Mouse (Mus musculus): ENCODE results near the gene Maml2.

Maml2 gene

DNA sequence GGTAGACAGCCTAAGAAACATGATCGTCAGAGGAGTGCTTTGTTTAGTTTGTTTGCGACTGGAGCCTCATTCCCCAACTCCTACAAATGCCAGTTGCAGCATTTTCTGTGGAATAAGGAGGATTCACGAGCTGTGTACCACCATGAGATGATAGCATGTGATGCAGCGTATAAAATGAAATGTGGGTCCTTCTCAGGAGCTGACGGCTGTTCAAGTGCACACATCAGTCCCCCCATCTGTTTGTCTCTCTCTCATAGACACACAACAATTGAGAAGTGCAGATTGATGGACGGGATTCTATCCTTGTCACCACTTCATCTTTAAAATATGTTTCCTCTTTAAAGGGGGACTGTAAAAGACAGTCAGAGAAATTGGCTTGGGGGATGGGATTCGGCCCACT lies 12.1 kb downstream of the Maml2 start:
- DNase-seq (ENCODE audit: low read depth, low spot score) = no peak

DNA sequence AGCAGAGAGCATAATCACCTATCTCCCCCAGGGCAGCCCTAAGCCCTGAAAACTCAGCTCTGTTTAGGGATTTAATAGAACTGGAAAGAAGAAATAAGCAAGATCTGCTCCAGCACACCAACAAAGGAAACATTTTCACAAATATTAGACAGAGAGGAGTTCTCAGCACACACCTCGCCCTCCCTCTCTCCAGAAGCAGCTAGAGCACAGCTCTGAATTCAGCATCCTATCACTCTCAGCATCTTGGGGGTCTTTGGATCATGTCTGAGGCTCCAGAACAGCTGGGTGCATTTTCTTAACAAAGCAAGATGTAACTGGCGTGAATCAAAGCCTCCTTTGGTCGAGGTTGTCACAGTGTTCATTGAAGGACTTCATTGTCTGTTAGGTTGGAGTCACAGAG lies 12.5 kb downstream of the Maml2 start:
- no peak for DNase-seq (ENCODE audit: low read depth, low spot score)

- DNase-seq (ENCODE audit: low read depth, low spot score) = no peak
Observed at GRCm38 (mm10) chr9:13311094-13311493, 13.3 kb downstream of the Maml2 start.

DNA sequence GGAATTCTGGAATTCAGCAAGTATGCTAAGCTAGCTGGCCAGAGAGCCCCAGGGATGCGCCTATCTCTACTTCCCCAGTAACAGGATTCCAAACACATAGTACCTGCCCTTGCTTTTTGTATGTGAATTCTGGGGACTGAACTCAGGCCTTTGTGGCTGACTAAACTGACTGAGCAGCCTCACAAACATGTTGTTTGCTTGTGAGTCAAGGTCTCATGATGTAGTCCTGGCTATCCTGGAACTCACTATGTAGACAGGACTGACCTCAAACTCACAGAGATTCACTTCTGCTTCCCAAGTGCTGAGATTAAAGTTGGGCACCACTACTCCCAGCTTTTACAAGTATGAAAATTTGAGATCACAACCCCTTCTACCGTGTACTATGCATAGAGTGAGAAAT lies 16.2 kb downstream of the Maml2 start:
- no peak for DNase-seq (ENCODE audit: low read depth, low spot score)

GRCm38 (mm10) chr9:13314577-13315004 lies 16.8 kb downstream of the Maml2 start:
- no peak for DNase-seq (ENCODE audit: low read depth, low spot score)

DNA sequence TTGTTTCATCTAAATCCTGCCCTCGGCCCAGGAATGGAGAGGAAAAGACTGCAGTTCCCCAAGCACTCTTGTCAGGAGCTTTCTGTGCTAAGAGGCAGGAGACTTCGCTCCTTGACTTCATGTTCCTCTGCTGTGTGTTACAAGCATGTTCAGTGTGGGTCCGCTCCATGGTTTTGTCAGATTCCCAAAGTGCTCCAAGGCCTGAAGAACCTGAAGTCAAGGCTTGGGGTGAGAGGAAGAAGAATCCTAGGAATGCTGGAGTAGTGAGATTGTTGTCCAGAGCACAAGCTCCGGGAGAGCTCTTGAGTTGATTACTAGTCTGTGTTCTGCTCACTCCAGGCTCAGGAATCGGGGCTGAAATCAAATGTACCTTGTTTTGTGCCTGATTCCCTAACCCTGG lies 17.6 kb downstream of the Maml2 start:
- no peak for DNase-seq (ENCODE audit: low read depth, low spot score)

- no peak for DNase-seq (ENCODE audit: low read depth, low spot score)
Observed at GRCm38 (mm10) chr9:13319566-13319965, 21.8 kb downstream of the Maml2 start.

DNA sequence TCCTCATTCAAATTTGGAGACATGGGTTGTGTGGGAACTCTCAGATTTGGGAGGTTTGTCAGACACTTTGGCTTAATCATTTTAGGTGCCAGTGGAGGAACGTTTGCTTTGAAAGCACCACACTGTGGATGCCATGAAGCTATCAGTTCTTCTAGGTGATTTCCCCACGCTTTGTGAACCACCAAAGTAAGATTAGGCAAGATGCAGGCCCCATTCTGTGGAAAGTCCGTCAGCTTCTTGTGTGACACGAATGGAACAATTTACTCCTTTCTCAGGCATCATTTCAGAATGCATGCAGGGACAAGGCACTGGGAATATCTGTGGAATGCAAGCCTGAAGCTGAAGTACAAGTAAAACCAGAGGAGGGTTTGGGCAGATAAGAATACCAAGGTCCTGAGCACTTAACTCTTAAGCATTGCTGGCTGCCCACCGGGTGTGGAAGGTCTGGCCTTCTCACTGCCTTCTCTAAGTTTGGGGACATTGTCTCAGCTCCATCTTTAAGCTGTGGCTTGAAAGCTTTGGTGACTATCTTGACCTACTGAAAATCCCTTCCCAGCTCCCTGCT lies 23.1 kb downstream of the Maml2 start:
- DNase-seq (ENCODE audit: low read depth, low spot score) = no peak

DNA sequence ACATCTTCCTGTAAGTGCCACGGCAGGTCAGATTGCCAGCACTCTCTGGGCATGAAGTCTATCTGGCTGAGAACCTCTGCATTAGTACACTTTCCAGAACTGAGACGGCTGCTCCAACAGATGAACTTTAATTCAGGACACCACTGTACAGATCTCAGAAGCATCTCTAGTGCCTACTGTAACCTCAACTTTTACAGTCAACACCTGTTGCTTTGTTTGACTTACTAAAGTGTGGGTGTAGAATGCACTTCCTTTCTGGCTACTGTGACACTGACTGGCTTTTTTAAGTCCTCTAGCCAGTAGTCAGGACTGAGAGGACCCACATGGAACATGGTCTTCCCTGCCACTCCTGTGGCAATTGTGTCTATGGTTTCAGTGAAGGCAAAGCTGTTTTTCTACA lies 25.3 kb downstream of the Maml2 start:
- no peak for DNase-seq (ENCODE audit: low read depth, low spot score)

GRCm38 (mm10) chr9:13323612-13324011 lies 25.9 kb downstream of the Maml2 start:
- no peak for DNase-seq (ENCODE audit: low read depth, low spot score)

- DNase-seq (ENCODE audit: low read depth, low spot score) = no peak
Observed at GRCm38 (mm10) chr9:13414230-13414766, 116.5 kb downstream of the Maml2 start.

DNA sequence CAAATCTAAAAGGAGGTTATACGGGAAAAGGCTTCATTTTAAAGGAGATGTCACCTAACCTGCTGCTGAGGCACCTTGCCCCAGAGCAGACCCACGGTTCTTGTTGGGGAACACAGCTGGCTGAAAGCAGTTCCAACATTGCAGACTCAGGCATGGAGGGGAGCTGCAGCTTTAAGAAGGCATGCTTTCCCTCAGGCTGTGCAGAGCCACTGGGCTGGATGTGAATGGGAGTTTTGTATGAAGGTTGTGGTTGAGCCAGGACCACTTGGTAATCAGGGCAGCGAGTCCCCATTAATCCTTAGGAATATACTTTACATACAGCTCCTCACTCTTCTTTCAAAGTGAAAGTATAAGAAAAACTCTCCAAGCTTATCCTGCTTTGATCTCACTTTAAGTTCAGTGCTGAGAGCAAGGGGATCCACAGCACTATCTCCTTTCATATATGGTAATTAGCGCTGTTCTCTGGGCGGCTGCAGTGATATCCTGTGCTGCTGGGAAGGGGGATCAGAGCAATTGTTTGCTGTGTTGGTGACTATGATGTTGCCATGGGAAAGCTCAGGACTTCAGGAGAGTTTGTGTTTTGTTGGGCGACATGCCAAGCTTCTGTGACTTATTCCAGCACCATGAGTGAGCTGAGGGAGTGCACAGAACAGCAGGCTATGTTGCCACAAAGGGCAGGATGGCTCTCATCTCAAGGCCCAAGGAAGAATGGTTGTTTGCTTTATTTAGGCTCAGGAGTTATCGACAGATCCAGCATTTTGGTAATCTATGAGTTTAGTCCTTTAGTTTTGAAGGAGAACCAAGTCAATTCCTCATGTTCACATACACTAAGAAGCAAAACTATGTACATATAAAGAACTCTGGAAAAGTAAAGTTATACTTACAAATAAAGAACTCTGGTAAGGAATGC lies 127.5 kb downstream of the Maml2 start:
- peak; percentile 51 for DNase-seq (ENCODE audit: low read depth, low spot score)

DNA sequence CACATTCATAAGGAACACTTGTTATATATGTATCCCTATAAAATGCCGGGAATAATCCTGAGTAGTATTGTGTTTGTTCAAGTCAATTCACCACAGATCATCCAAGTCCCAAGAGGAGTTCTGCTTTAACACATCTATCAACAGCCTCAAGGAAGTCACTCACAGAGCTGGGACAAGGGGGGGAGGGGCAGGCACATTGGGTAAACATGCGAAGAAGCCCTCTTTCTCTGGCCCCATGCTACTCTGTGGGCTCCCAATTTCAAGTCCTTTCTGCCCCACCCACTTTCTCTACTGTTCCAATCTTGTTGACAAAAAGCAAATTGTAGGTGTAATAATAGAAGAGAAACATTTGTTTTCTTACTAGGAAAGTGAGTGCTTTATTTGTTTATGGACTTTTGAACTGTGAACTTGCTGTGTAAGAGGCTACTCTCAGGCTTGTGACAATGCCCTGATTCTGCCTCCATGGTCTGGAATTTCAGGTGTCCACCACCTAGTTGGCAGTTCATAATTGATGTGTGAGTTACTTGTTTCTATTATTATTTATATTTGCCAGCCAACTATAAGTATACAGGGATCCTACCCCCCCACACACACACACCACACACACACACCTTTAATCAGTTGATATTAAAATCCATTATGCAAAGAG lies 131.8 kb downstream of the Maml2 start:
- DNase-seq (ENCODE audit: low read depth, low spot score) = no peak

DNA sequence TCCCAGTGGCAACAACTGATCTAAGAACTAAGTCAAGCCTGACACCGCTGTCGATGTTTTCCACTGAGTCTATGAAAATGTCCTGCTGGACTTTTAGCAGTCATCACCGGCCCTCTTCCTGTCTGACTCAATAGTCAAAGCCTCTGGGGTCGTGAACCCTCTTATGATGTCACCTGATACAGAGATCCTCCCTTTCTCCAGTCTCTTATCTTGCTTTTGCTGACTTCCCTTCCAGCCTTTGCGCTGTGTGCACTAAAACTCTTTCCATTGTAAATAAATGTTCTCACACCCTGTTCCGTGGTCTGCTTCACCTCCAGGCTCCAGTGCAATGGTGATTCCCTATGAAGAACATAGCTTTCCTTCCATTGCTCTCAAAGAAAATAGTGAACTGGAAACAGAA lies 132.5 kb downstream of the Maml2 start:
- no peak for DNase-seq (ENCODE audit: low read depth, low spot score)

DNA sequence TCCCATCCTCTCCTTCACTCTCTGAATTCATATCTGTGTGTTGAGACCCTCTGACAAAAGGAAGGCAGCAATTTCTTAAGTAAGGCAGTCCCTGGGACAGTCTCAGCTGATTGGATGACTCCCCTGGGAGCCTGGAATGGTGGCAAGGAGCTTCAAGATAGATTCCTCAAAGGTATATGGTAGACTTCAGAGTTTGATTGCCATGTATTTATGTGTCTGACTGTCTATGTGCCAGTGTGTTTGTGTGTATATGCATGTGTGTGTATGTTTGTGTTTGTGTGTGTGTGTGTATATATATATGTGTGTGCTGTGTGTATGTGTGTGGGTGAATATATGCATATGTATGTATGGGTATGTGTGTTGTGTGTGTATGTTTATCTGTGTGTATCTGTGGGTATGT lies 133.0 kb downstream of the Maml2 start:
- no peak for DNase-seq (ENCODE audit: low read depth, low spot score)

GRCm38 (mm10) chr9:13431646-13432045 lies 133.9 kb downstream of the Maml2 start:
- DNase-seq (ENCODE audit: low read depth, low spot score) = no peak

GRCm38 (mm10) chr9:13433501-13434090 lies 135.8 kb downstream of the Maml2 start:
- DNase-seq (ENCODE audit: low read depth, low spot score) = no peak

- no peak for DNase-seq (ENCODE audit: low read depth, low spot score)
Observed at GRCm38 (mm10) chr9:13440911-13441310, 143.2 kb downstream of the Maml2 start.

- DNase-seq (ENCODE audit: low read depth, low spot score) = no peak
Observed at GRCm38 (mm10) chr9:13442012-13442735, 144.4 kb downstream of the Maml2 start.

DNA sequence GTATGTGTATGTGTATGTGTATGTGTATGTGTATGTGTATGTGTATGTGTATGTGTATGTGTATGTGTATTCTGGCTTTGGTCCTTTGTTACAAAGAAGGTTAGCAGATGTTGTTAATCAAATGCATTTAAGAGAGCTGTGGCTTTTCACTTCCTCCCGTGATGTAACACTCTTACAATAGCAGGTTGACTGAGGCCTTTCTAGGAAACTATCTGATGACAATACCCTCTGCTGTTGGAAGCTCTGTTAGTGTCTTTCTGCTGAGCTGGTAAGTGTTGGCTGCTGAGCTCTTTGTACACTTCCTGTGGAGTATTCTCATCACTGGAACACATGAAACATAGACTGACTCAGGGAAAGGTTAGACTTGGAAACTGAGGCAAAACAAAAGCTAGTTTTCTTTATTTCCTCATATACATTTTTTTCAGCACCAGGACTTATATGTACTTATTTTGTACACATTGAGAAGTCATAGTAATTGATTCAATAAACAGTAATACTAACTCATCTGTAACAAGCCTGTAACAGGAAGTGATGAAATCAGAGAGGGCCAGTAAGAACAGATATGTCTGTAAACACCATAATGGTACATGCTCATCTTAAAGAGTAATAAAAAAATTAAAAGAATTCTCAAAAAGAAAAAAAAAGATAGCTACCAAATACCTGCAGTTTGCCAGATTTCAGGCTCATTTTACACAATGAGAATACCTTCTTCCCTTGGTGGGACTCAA lies 145.9 kb downstream of the Maml2 start:
- DNase-seq (ENCODE audit: low read depth, low spot score) = no peak

GRCm38 (mm10) chr9:13446236-13446635 lies 148.5 kb downstream of the Maml2 start:
- DNase-seq (ENCODE audit: low read depth, low spot score) = no peak
